Mouse (Mus musculus) cerebellum, adult 2 months (tissue): Measurements from ENCODE around the gene Olfr624. TPM values are rescaled to one million over a fixed set of nuclear protein-coding genes. Genes with fewer than 3 reads are reported as not detected.

ENCODE experiments used
- DNase-seq, 2 experiments: peaks; one replicate each; pipeline ENCODE4 v3.0.0; 2021
- H3K27ac ChIP-seq: fragments of 200-500 bp; 2 replicates; pipeline ENCODE4 v1.5.1; 2012; ENCODE audit warnings: low read length, control low read depth, inconsistent platforms; ENCODE audit not compliant: insufficient read depth
- H3K27me3 ChIP-seq: fragments of 200-500 bp; 2 replicates; pipeline ENCODE4 v1.6.1; 2012; ENCODE audit warnings: inconsistent platforms, mild to moderate bottlenecking, low read length, moderate library complexity; ENCODE audit not compliant: control insufficient read depth, insufficient read depth
- H3K4me1 ChIP-seq: fragments of 200-500 bp; 2 replicates; pipeline ENCODE4 v1.6.1; 2011; ENCODE audit warnings: low read length; ENCODE audit not compliant: control insufficient read depth, insufficient read depth
- H3K4me3 ChIP-seq: fragments of 200-500 bp; replicated peaks from 2 replicates; pipeline ENCODE3; 2011; ENCODE audit warnings: mild to moderate bottlenecking, low read depth, low read length, control low read depth; ENCODE audit not compliant: insufficient read depth
- CTCF ChIP-seq: fragments of 200-500 bp; IDR thresholded peaks from 2 replicates; pipeline ENCODE4 v1.5.1; 2011; ENCODE audit warnings: low read depth, mild to moderate bottlenecking, control low read depth, low read length, moderate library complexity, borderline replicate concordance; ENCODE audit not compliant: insufficient read depth
- POLR2A ChIP-seq: fragments of 200-500 bp; IDR thresholded peaks from 2 replicates; pipeline ENCODE4 v1.6.1; 2011; ENCODE audit warnings: low read length, control low read depth, borderline replicate concordance; ENCODE audit not compliant: insufficient read depth
- polyA plus RNA-seq: library from polyadenylated mRNA; depleted of rRNA; stranded (reverse); fragments of >200 nt; gene quantifications from 2 replicates; pipeline ENCODE4 v1.2.3, GENCODE M21; 2012; rRNA removed

Gene Olfr624
- polyA plus RNA-seq, 1 experiment, result not detected

DNA sequence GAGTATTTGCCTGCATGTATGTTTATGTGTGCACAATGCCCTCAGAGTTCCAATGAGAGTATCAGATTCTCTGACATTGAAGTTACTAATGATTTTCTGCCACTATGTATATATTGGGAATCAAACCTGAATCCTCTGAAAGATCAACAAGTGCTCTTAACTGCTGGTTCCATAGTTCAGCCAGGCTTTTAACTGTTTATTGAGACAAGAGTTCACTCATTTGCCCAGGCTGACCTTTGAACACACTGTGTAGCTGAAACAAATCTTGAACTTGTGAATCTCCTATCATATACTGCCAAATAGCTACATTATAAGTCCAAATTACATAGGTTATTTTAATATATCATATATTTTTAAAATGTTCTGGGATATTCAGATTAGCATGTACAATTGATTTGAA, 34.2 kb downstream of the Olfr624 start:
- Histone ChIP-seq H3K27ac (no peak overlapping the region), H3K27me3 (no peaks in the 10 kb centered on the region), H3K4me1 (no peaks in the 10 kb centered on the region), H3K4me3 (no peak overlapping the region)
- DNase-seq, result no peak
- TF ChIP-seq POLR2A, result no peak
- TF ChIP-seq CTCF, result no peak

Other genes starting within 250 kb of the Olfr624 start
- not detected in 2 replicates for gene Olfr605, start 225.8 kb downstream of the Olfr624 start, polyA plus RNA-seq
- gene Olfr606, start 222.1 kb downstream of the Olfr624 start, polyA plus RNA-seq, result not detected in 2 replicates
- not detected in 2 replicates for gene Olfr607, start 207.0 kb downstream of the Olfr624 start, polyA plus RNA-seq
- not detected in 2 replicates for gene Olfr608, start 201.3 kb downstream of the Olfr624 start, polyA plus RNA-seq
- not detected in 2 replicates for gene Olfr609, start 173.1 kb downstream of the Olfr624 start, polyA plus RNA-seq
- gene Olfr610, start 159.1 kb downstream of the Olfr624 start, polyA plus RNA-seq, result not detected in 2 replicates
- gene Olfr611, start 150.3 kb downstream of the Olfr624 start, polyA plus RNA-seq, result not detected in 2 replicates
- gene Olfr612, start 128.5 kb downstream of the Olfr624 start, polyA plus RNA-seq, result not detected in 2 replicates
- not detected in 2 replicates for gene Olfr613, start 123.1 kb downstream of the Olfr624 start, polyA plus RNA-seq
- gene Olfr615, start 115.1 kb downstream of the Olfr624 start, polyA plus RNA-seq, result not detected in 2 replicates
- not detected in 2 replicates for gene Olfr616, start 102.0 kb downstream of the Olfr624 start, polyA plus RNA-seq
- gene Olfr617, start 98.1 kb downstream of the Olfr624 start, polyA plus RNA-seq, result not detected in 2 replicates
- gene Olfr618, start 81.1 kb downstream of the Olfr624 start, polyA plus RNA-seq, result not detected in 2 replicates
- gene Olfr619, start 70.6 kb downstream of the Olfr624 start, polyA plus RNA-seq, result not detected in 2 replicates
- gene Olfr620, start 58.7 kb downstream of the Olfr624 start, polyA plus RNA-seq, result not detected in 2 replicates
- not detected in 2 replicates for gene Olfr622, start 28.5 kb downstream of the Olfr624 start, polyA plus RNA-seq
- not detected in 2 replicates for gene Olfr623, start 7.5 kb downstream of the Olfr624 start, polyA plus RNA-seq
- gene Olfr625-ps1, start 11.5 kb upstream of the Olfr624 start, polyA plus RNA-seq, result not detected in 2 replicates
- not detected in 2 replicates for gene Olfr243, start 43.5 kb upstream of the Olfr624 start, polyA plus RNA-seq
- not detected in 2 replicates for gene Olfr628, start 59.2 kb upstream of the Olfr624 start, polyA plus RNA-seq
- gene Olfr629, start 73.8 kb upstream of the Olfr624 start, polyA plus RNA-seq, result not detected in 2 replicates
- gene Olfr630, start 86.1 kb upstream of the Olfr624 start, polyA plus RNA-seq, result not detected in 2 replicates
- not detected in 2 replicates for gene Olfr69, start 100.4 kb upstream of the Olfr624 start, polyA plus RNA-seq
- not detected in 2 replicates for gene Olfr68, start 108.5 kb upstream of the Olfr624 start, polyA plus RNA-seq
- not detected in 2 replicates for gene Olfr67, start 120.6 kb upstream of the Olfr624 start, polyA plus RNA-seq
- gene Hbb-bt, start 142.8 kb upstream of the Olfr624 start, polyA plus RNA-seq, result 64.2 and 175 TPM in 2 replicates
- gene Hbb-bs, start 156.9 kb upstream of the Olfr624 start, polyA plus RNA-seq, result 581 and 1,292 TPM in 2 replicates
- gene Hbb-bh2, start 169.3 kb upstream of the Olfr624 start, polyA plus RNA-seq, result not detected in 2 replicates
- 0.41 TPM in 1 of 2 replicates, not detected in the other for gene Hbb-bh1, start 172.0 kb upstream of the Olfr624 start, polyA plus RNA-seq
- 1.3 and 2.3 TPM in 2 replicates for gene Hbb-y, start 182.0 kb upstream of the Olfr624 start, polyA plus RNA-seq
- gene Olfr66, start 215.1 kb upstream of the Olfr624 start, polyA plus RNA-seq, result not detected in 2 replicates
- not detected in 2 replicates for gene Olfr64, start 223.3 kb upstream of the Olfr624 start, polyA plus RNA-seq
- not detected in 2 replicates for gene Olfr65, start 232.3 kb upstream of the Olfr624 start, polyA plus RNA-seq